Mouse (Mus musculus) urinary bladder, postnatal 36 days (tissue): Measurements from ENCODE around the gene Hist1h4d.
"Not testable (repeated sequence)": the region's sequence is repeated elsewhere in the genome, so short reads cannot be mapped to it uniquely, and the experiment has no call there.

Experiments used
- DNase-seq, 2 experiments: peaks; one replicate each; pipeline ENCODE4 v3.0.0; 2022; ENCODE audit warnings: low spot score in 2 of 2, mixed read lengths in 1 of 2

Hist1h4d gene

DNA sequence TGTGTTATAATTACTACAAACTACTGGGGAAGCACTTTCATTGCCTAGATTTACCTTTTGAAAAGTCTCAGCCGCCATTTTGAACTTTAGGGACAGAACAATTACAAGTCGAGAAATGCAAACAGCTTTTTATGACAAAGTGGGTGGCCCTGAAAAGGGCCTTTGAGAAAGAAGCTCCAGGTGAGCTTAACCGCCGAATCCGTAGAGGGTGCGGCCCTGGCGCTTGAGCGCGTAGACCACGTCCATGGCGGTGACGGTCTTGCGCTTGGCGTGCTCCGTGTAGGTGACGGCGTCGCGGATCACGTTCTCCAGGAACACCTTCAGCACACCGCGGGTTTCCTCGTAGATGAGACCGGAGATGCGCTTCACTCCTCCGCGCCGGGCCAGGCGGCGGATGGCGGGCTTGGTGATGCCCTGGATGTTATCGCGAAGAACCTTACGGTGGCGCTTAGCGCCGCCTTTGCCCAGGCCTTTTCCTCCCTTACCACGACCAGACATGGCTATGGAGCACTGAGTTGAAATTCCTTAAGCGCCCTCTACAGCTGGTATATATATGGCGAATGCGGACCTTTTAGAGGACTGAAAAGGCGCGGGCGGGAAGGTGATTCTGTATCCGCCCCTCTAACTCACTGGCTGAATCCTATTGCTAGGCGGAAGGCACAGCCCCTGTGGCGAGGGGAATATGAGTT is 30.1 kb upstream of the Hist1h4d start, which contains the start of gene Hist1h4f:
Gene Hist1h4f, minus strand, starts transcription at position 503 of the 689 bp plus-strand sequence.
- DNase-seq: peak; percentile 84

DNA sequence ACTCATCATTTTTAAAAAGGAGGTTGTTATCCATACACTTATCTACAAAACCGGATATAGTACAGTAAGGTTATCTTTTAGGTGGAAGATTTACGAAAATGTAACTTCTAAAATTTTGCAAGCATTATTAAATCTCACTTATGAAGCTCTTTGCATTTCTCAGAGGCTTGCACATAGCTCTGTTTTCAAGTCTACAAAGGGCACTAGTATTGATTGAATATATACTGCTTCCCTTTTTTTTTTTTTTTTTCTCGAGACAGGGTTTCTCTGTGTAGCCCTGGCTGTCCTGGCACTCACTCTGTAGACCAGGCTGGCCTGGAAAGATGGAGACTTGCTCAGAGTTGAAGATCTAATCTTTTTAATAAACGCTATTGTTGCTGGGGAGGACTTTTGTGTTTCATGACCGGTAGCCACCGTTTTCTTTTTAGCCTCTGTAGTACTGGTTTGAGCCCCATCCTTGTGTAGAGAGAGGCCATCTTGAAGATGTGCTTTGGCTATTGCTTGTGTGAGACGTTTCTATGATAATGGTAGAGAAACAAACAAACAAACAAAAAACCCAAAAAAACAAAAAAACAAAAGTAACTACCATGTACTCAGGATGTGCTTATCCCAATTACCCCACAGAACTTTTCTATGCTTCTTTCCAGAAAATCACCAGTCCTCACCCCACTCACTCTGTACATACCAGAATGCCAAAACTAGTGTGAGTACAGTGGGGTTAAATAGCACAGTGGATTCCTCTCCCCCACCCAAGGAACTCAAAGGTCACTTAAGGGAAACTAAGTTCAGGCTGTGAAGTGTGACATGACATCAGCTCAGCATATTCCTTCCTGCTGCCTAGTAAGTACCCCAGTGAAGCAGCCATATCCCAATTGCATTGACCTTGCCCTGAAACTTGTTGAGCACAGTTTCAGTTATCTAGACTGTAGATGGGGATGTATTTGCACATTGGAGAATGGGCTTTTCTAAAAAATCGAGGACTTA is 29.2 kb upstream of the Hist1h4d start:
- DNase-seq: no peak

GRCm38 (mm10) chr13:23552962-23553361 is 28.4 kb upstream of the Hist1h4d start, which contains the start of gene Hist1h1d:
TSS of gene Hist1h1d (plus strand) at chr13:23553262.
- no peak for DNase-seq

GRCm38 (mm10) chr13:23554393-23554792 is 27.0 kb upstream of the Hist1h4d start:
- no peak for DNase-seq

GRCm38 (mm10) chr13:23554925-23555838 is 26.2 kb upstream of the Hist1h4d start:
- DNase-seq: peak; percentile 69 to 79

DNA sequence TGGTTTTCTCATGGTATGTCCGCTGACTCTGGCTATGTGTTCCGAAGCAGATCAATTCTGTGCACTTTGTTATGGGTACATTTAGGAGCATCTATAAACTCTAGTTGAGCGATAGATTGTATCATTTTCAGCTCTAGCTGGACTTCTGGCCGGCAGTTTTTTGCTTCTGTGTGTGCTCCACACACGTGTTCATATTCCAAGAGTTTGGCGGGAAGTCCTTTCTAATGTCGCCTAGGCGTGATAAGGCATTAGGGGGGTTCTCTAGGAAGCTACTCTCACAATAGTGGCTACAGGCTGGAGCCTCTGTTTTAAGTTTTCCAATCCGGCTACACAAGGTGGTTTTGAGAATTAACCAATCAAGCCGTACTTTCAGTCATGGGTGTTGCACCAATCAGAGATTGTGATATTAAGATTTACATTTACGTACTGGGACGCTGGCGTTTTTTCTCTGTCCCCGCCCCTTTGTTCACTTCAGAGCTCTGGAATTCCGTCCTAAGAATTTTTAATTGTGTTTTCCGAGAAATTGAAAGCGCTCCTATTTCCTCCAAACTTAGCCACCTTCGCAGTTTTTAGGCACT is 25.5 kb upstream of the Hist1h4d start:
- DNase-seq: peak; percentile 49 to 56

DNA sequence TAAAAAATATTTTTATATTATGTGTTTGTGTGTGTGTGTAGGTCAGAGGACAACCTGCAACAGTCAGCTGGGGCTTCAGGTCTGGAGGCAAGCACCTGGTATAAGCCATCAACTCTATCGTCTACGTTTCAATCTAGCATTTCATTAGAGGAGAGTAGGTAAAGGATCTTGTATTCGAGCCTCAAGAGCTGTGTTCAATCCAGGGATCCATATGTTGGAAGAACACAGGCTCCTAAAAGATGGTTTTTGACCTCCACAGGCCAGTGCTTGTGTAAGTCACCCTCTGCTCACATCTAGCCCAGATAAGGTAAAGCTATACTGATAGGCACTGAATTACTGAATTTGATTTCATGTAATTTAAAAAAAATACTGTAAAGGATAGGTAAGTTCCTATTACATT is 24.5 kb upstream of the Hist1h4d start:
- no peak for DNase-seq

GRCm38 (mm10) chr13:23560699-23561098 is 20.7 kb upstream of the Hist1h4d start:
- not testable (repeated sequence) for DNase-seq

DNA sequence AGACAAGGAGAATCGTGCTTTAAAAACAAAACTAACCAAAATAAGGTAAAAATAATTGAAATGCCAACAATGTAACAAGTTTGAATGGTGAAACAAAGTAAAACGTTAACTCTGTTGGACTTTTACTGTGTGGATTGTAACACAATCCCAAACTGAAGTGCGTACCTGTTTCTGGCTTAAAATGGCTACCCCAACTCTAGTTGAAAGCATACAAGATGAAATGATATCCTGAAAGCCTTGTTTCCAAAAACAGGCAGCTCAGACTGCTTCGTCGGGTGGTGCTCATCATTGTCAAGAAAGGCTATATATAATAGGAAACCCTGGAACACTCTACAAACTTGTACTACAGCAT is 19.9 kb upstream of the Hist1h4d start:
- DNase-seq: not testable (repeated sequence)

DNA sequence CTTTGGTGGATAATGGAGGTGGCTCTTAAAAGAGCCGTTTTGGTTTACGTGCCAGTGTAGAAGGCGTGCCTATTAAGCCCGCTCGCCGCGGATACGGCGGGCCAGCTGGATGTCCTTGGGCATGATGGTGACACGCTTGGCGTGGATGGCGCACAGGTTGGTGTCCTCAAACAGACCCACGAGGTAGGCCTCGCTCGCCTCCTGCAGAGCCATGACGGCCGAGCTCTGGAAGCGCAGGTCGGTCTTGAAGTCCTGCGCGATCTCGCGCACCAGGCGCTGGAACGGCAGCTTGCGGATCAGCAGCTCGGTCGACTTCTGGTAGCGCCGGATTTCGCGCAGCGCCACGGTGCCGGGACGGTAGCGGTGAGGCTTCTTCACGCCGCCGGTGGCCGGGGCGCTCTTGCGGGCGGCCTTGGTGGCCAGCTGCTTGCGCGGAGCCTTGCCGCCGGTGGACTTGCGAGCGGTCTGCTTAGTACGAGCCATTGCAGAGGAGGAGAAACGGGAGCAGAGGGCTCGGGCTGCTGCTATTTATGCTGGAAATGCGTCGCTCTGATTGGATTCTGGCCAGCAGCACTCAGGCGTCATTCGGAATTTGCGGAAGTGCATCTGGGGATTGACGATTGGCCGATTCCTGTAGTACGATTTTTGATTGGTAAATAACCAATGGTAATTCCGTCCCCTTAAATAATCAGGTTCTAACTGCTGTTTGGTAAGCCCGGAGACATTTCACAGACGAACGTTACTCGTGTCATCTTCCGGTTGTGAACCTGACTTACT is 19.3 kb upstream of the Hist1h4d start, which contains the start of gene Hist1h3e:
Gene Hist1h3e, minus strand, starts transcription at position 487 of the 777 bp plus-strand sequence.
- peak; percentile 90 to 94 for DNase-seq

GRCm38 (mm10) chr13:23562699-23563462 is 18.5 kb upstream of the Hist1h4d start:
- DNase-seq: no peak

- no peak for DNase-seq
Measured at GRCm38 (mm10) chr13:23564482-23564881, 16.9 kb upstream of the Hist1h4d start.

GRCm38 (mm10) chr13:23570261-23571021 is 11.0 kb upstream of the Hist1h4d start:
- DNase-seq: not testable (repeated sequence)

- peak in 1 of 2 experiments; percentile 54 for DNase-seq
Measured at GRCm38 (mm10) chr13:23571022-23571503, 10.3 kb upstream of the Hist1h4d start, which contains the start of the genes Hist1h2ae and Hist1h2bg. TSS of gene Hist1h2ae (minus strand) at chr13:23571220. TSS of gene Hist1h2bg (plus strand) at chr13:23571396.

DNA sequence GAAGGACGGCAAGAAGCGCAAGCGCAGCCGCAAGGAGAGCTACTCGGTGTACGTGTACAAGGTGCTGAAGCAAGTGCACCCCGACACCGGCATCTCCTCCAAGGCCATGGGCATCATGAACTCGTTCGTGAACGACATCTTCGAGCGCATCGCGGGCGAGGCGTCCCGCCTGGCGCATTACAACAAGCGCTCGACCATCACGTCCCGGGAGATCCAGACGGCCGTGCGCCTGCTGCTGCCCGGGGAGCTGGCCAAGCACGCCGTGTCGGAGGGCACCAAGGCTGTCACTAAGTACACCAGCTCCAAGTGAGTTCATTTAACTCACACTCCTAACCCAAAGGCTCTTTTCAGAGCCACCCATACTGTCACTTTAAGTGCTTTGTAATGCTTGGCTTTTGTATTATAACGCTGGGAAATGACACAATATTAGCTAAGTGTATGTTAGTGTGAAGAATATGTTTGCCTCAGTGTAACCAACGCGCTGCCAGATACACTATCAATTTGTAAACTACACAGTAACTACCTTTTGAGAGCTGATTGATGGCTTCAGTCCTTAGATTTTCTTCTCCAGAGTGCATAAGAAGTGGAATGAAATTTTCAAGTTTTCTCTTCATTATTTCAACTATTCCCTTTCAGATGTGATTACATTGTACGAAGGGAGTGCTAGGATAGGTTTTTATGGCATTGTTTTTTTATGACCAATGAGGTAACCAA is 9.7 kb upstream of the Hist1h4d start:
- DNase-seq: not testable (repeated sequence)

GRCm38 (mm10) chr13:23572218-23573033 is 9.0 kb upstream of the Hist1h4d start:
- no peak for DNase-seq
